8 mouse cellular contexts compared by ENCODE assay signal in the genomic region with DNA sequence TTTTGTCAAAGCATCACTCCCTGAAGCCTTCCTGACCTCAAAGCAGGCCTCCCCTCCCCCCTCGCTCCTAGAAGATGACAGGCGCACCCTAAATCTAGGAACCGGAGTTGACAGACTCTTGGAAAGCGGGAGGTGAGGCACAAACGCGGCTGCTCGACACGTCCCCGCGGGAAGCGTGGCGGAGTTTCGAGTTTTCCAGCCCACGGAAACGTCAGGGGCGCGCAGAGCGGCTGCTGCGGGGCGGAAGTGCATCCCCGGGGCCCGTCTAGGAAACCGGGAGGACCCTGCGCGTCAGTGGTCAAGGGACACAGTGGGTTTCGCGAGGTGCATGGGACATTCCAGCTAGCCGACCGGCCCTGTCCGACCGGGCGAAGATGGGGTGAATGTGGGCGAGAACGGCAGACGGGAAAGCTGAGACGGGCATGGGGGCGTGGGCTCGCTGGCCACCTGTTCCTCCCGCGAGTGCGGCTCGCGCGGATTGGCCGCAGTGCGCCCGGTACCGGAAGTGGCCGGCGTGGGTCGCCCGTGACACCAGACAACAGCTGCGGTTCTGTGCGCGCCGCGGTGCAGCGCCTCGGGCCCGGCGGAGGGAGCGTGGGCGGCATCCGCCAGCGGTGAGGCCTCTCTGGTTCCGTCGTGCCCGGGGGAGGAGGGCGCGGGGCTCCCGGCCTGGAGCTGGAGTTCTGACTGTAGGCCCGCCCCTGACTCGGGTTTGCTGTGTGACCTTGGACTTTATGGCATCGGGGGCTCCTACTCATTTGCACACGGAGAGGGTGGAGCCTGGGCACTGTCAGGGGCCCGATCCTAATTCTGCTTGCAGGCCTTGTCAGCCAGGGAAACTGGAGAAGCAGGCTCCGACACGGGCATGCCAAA. TPM values are rescaled to one million over a fixed set of nuclear protein-coding genes. Genes with fewer than 3 reads are reported as not detected.
DNase-seq lines count a peak whose midpoint lies in the region; ATAC-seq lines count a peak whose summit lies in the region.

Zfp3 (plus strand) TSS at position 274 of the 873 bp plus-strand sequence.

- whole genome bisulfite sequencing in hindbrain, embryonic 12.5 days, result under 1% methylated on average over 78 of the region's 78 CpGs

- DNase-seq in Muller cell, postnatal 12 days (ENCODE audit: inconsistent ontology term), result peak; percentile 93
- peak; percentile 87 to 88 for DNase-seq in cerebellum, postnatal 10 days
- DNase-seq in frontal cortex, postnatal 10 days (ENCODE audit: low spot score in 2 of 2), result peak; percentile 81 to 83
- peak; percentile 64 to 77 for DNase-seq in layer of hippocampus, postnatal 25 days (ENCODE audit: extremely low spot score in 1 of 2, low spot score in 1 of 2)
- DNase-seq in lung, postnatal 14 days, result peak; percentile 73
- DNase-seq in retina, adult 2 months (ENCODE audit: low read depth, low spot score), result peak; percentile 56
- peak; percentile 88 for DNase-seq in thymus, postnatal 25 days

- peak within 1 kb of the TSS; percentile 75 for H3K4me2 ChIP-seq in hindbrain, embryonic 12.5 days (replicated peaks)

- no peaks in the 10 kb centered on the region for H3K27me3 ChIP-seq in hindbrain, embryonic 12.5 days

- H3K9me3 ChIP-seq in hindbrain, embryonic 12.5 days (replicated peaks), result no peaks in the 10 kb centered on the region

- peak within 1 kb of the TSS; percentile 85 for H3K4me3 ChIP-seq in hindbrain, embryonic 12.5 days

- peak; percentile 85 for ATAC-seq in hindbrain, embryonic 12.5 days (ENCODE audit: low FRiP score)

- H3K4me1 ChIP-seq in hindbrain, embryonic 12.5 days, result peaks cover 4% of the 10 kb centered on the region; the same call in 1 of the 2 replicates

- peak within 1 kb of the TSS; percentile 80 for H3K27ac ChIP-seq in hindbrain, embryonic 12.5 days

- 0 out of 2 replicates have a peak, but pooled peaks cover 4% of the 10 kb centered on the region for H3K36me3 ChIP-seq in hindbrain, embryonic 12.5 days

- H3K9ac ChIP-seq in hindbrain, embryonic 12.5 days, result peak within 1 kb of the TSS; percentile 82

RNA-seq across cellular contexts. Expression of gene Zfp3, which starts in this region (rescaled TPM):
- polyA plus RNA-seq in hindbrain, embryonic 12.5 days (2016; fragmentation: Nextera tagmentation; extraction: Ambion mirVana), result 11.1 and 12.7 TPM in 2 replicates
- 10 to 100 TPM; 23.1 to 24.8 TPM for total RNA-seq in layer of hippocampus, postnatal 25 days (2021)

Comparison
In these comparisons a context has a peak if more than half of its experiments do, and no peak if none do; other contexts are left out.
1. Peak in every context shown above with its lines: DNase-seq, ATAC-seq, H3K4me3 ChIP-seq and H3K27ac ChIP-seq.